Mouse (Mus musculus) MEL (cell line): Measurements from ENCODE around the gene Crb1.

Experiments
- POLR2A ChIP-seq, 2 experiments: IDR thresholded peaks; 2 replicates each; pipeline ENCODE4 v1.6.1; 2011 to 2012; ENCODE audit warnings: low read length in 2 of 2, mild to moderate bottlenecking in 2 of 2, control low read depth in 1 of 2, improper control_type of control experiment in 1 of 2, low read depth in 1 of 2, moderate library complexity in 1 of 2; ENCODE audit not compliant: control insufficient read depth in 1 of 2, insufficient read depth in 1 of 2, poor library complexity in 1 of 2
- TAL1 ChIP-seq: IDR thresholded peaks from 2 replicates; pipeline ENCODE4 v1.6.1; 2012; ENCODE audit warnings: mild to moderate bottlenecking, inconsistent platforms, low read length, moderate library complexity, mixed read lengths

- no peak for TF ChIP-seq TAL1
- no peak for TF ChIP-seq POLR2A (IDR thresholded peaks at IDR 0.05; ENCODE audit: control insufficient read depth in 1 of 2, insufficient read depth in 1 of 2, low read depth in 1 of 2, low read length in 2 of 2, poor library complexity in 1 of 2)
Measured at GRCm38 (mm10) chr1:139301830-139302229, 75.1 kb downstream of the Crb1 start.
